Mouse (Mus musculus) midbrain, embryonic 10.5 days (tissue): ENCODE measurements around the gene Defb15. TPM values are rescaled to one million over a fixed set of nuclear protein-coding genes. Genes with fewer than 3 reads are reported as not detected.
"Not testable (repeated sequence)": the region's sequence is repeated elsewhere in the genome, so short reads cannot be mapped to it uniquely, and the experiment has no call there.

Experiments used
- DNase-seq: peaks from one replicate; pipeline ENCODE4 v3.0.0-alpha.2; 2017; ENCODE audit warnings: low spot score
- H3K27ac ChIP-seq: fragments of 300-500 bp; sonication (generic); replicated peaks from 2 replicates; pipeline ENCODE4 v1.5.1; 2016; ENCODE audit warnings: mild to moderate bottlenecking
- H3K27me3 ChIP-seq: fragments of 300-500 bp; sonication (generic); 2 replicates; pipeline ENCODE4 v1.6.1; 2016; ENCODE audit warnings: low read depth, mild to moderate bottlenecking; ENCODE audit not compliant: poor library complexity, severe bottlenecking
- H3K36me3 ChIP-seq: fragments of 300-500 bp; sonication (generic); 2 replicates; pipeline ENCODE4 v1.6.1; 2016; ENCODE audit warnings: mild to moderate bottlenecking, moderate library complexity
- H3K4me1 ChIP-seq: fragments of 300-500 bp; sonication (generic); 2 replicates; pipeline ENCODE4 v1.6.1; 2016
- H3K4me3 ChIP-seq: fragments of 300-500 bp; sonication (generic); 2 replicates; pipeline ENCODE4 v1.5.1; 2016; ENCODE audit warnings: mild to moderate bottlenecking, moderate library complexity
- H3K9me3 ChIP-seq: fragments of 300-500 bp; sonication (generic); replicated peaks from 2 replicates; pipeline ENCODE4 v1.6.1; 2016; ENCODE audit warnings: mild to moderate bottlenecking
- WGBS: fragments of 180-500 bp; shearing (Covaris S2); methylation state at CpG from one replicate; pipeline ENCODE4 v1.1.7; 2016; 5-methylcytosine and 5-hydroxymethylcytosine counted together
- polyA plus RNA-seq: library from polyadenylated mRNA; unstranded; fragments of >200 nt; fragmentation: Nextera tagmentation; extraction: Ambion mirVana; gene quantifications from 2 replicates; pipeline ENCODE4 v1.2.1, GENCODE M21; 2016

The Defb15 gene
- not detected in 2 replicates for polyA plus RNA-seq

DNA sequence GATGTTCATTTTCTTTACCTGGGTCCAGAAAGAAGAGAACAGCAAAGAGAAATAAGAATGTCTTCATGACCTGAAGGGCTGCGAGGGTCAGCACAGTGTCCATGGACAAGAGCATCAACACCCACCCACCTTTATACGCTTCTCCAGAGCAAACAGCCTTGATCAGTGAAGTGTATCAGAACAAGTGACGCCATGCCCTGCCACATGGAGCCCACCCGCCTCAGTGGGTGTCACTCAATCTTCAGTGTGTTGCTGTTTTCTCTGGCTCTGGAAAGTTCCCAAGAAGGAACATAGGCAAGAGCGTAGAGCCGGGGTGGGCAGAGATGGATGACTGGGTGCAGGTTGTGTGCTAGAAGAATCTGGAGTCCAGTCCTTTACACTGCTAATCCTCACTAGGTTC, at the start of gene Defb15:
Gene Defb15, minus strand, starts transcription at position 101 of the 400 bp plus-strand sequence.
- Histone ChIP-seq H3K27ac (no peak within 1 kb of the TSS), H3K4me1 (no peaks in the 10 kb centered on the region)
- WGBS = 90% methylated on average over 6 of the region's 6 CpGs

DNA sequence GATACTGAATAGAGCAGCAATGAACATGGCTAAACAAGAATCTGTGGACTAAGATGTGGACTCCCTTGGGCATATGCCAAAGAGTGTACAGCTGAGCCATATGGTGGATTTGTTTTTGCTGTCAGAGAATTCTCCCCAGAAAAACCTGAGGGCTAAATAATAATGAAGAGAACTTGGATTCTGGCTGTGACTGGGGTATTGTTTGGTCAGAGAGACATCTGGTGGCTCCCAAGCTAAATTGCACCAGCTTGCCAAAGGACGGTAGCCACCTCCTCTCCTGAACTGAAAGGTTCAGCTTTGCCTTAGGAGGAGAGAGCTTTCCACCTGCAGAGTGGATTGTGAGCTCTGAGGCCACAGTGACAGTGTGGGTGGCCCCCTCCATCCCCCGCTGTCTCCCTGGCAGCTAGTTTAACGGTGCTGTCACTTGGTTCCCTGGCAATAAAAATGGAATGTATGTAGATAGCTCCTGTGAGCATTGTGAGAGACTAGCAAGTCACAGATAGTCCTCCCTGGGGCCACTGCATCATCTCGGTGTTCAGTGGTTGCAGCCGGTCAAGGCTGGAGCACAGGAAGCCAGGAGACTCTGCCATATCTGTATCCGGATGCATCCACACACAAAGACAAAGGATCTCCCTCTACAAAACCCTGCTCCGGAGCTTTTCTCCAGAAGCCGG, 49.3 kb upstream of the Defb15 start:
- no peaks in the 10 kb centered on the region for H3K27me3 ChIP-seq
- WGBS = 66% methylated on average over 8 of the region's 8 CpGs
- H3K27ac ChIP-seq = no peak overlapping the region
- H3K4me3 ChIP-seq = no peak overlapping the region
- no peaks in the 10 kb centered on the region for H3K4me1 ChIP-seq
- H3K9me3 ChIP-seq = no peaks in the 10 kb centered on the region
- H3K36me3 ChIP-seq = no peaks in the 10 kb centered on the region
- no peak for DNase-seq

More for the DNA sequence above, at the start of gene Defb15:
- H3K4me3 ChIP-seq = no peak within 1 kb of the TSS
- 0 out of 2 replicates have a peak, but pooled peaks cover 6% of the 10 kb centered on the region for H3K9me3 ChIP-seq
- H3K27me3 ChIP-seq = no peaks in the 10 kb centered on the region
- DNase-seq = no peak
- no peaks in the 10 kb centered on the region for H3K36me3 ChIP-seq

DNA sequence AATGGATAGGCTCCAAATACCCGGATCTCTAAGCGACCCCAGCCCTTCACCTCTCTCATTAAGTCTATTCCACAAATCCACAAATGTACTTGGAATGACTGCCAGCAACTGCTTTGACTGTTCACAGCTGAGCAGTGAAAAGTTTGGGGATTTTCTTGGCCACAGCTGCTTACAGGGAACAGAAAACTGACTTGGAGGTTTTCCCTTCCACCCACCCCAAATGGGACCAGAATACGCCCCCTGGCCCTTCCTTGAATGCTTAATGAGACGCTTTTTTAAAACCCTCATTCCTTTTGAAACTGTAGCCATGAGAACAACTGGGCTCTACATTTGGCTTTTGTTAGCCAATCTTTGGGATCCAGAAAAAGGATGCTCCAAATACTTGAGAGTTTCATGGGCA, 45.7 kb upstream of the Defb15 start:
- Histone ChIP-seq H3K9me3 (no peaks in the 10 kb centered on the region), H3K36me3 (no peaks in the 10 kb centered on the region), H3K27ac (no peak overlapping the region), H3K4me1 (no peaks in the 10 kb centered on the region), H3K27me3 (no peaks in the 10 kb centered on the region), H3K4me3 (no peak overlapping the region)
- DNase-seq = no peak
- 62% methylated on average over 4 of the region's 4 CpGs for WGBS

DNA sequence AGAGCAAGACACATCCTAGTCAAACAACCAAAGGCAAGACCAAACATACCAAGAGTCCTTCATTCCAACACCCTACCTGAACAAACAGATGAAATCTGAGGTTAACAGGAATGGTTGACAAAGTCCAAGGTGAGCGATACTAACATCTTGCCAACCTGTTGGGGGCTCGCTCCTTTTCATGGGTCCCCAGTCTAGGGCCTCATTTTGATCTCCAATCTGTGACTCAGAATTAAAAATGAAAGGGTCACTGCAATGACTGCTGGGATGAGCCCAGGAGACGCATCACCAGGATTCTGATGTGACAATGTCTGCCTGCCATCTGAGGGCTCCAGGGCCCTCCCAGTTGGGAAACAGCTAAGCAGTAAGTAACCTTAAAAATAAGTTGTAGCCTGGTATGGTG, 37.0 kb upstream of the Defb15 start, which contains the start of gene Ccdc70:
Gene Ccdc70, plus strand, starts transcription at position 301 of the 400 bp plus-strand sequence.
- Histone ChIP-seq H3K9me3 (no peaks in the 10 kb centered on the region), H3K4me1 (no peaks in the 10 kb centered on the region), H3K4me3 (no peak within 1 kb of the TSS), H3K36me3 (no peaks in the 10 kb centered on the region), H3K27ac (no peak within 1 kb of the TSS), H3K27me3 (no peaks in the 10 kb centered on the region)
- WGBS = 91% methylated on average over 3 of the region's 3 CpGs
- DNase-seq = no peak

DNA sequence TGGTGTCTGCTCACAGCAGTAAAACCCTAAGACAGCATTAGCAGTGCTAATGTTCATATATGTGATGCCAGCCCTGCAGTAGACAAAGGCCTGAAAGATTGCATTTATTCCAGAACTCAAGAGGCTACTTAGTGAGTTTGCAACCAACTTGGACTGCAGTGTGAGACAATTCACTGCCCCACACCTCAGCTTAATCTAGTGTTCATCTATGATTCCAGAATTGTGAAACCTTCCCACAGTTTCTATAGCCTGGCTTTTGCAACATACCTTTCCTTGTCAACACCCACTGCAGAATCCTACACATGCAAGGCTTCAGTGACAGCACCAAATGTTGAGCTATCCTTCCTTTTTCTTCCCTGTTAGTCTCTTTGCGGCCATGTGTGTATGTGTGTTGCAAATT, 34.1 kb upstream of the Defb15 start:
- H3K4me3 ChIP-seq = no peak overlapping the region
- DNase-seq = no peak
- no peaks in the 10 kb centered on the region for H3K27me3 ChIP-seq
- 91% methylated on average over 1 of the region's 1 CpGs for WGBS
- H3K9me3 ChIP-seq = no peaks in the 10 kb centered on the region; the same call in 1 of the 2 replicates
- H3K27ac ChIP-seq = no peak overlapping the region
- no peaks in the 10 kb centered on the region for H3K4me1 ChIP-seq
- H3K36me3 ChIP-seq = no peaks in the 10 kb centered on the region

DNA sequence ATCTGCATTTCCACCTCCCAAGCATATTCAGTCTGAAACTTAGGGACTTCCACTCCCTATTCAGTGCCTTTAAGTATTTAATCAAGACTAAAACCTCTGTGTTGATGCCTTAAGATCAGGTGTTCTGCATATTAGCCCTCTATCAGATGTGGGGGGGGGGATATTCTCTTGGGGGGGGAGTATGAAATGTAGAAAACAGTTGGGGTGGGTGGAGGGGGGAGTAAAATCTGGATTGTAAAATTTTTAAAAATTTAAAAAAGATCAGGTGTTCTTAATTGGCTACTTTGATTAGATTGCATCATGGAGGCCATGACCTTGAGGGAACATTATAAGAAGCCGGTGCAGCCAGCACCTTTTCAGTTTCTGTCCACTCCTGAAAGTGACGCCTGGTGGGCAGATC, 25.9 kb upstream of the Defb15 start, which contains the start of gene Fam90a1a:
Gene Fam90a1a, plus strand, starts transcription at position 301 of the 400 bp plus-strand sequence.
- H3K27me3 ChIP-seq = no peaks in the 10 kb centered on the region
- H3K9me3 ChIP-seq = no peaks in the 10 kb centered on the region
- H3K36me3 ChIP-seq = no peaks in the 10 kb centered on the region
- no peak within 1 kb of the TSS for H3K4me3 ChIP-seq
- no peaks in the 10 kb centered on the region for H3K4me1 ChIP-seq
- H3K27ac ChIP-seq = no peak within 1 kb of the TSS
- WGBS = 91% methylated on average over 2 of the region's 2 CpGs
- no peak for DNase-seq

DNA sequence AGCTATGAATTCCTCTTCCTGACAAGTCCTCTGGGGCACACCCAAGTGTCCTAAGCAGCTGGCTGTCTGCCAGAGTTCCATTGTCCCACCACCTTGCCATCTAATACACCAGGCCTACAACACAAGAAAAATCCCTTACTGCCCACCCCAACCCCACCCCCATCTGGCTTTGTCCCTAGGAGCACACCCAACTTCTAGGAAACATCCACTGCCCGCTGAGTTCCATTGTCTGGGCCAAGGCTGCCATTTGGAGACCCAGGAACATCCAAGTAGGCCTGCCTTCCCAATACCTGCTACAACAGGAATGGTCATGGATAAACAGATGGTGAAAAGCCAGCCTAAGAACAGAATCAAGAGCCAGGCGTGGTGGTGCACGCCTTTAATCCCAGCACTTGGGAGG, 23.8 kb upstream of the Defb15 start:
- WGBS = 89% methylated on average over 3 of the region's 3 CpGs
- Histone ChIP-seq H3K27ac (no peak overlapping the region), H3K9me3 (no peaks in the 10 kb centered on the region), H3K4me1 (no peaks in the 10 kb centered on the region), H3K4me3 (no peak overlapping the region), H3K27me3 (no peaks in the 10 kb centered on the region), H3K36me3 (no peaks in the 10 kb centered on the region)
- no peak for DNase-seq

DNA sequence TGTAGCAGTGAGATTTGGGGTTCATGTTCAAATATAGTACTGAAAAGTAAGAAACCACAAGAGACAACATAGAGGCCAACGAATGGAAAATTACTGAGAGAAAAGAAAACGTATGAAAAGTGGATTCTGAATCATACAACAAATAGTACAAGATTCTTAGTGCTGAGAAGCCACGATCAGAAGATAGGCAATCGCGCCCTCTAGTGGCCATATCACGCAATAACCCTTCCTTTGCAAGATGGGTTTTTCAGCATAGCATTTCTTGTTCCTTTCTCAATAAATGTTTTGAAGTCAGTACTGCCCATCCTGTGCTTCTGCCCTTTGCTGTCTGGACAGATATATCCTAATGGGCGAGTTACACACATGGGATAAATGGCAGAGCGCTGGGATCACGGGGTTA, 22.8 kb upstream of the Defb15 start:
- no peaks in the 10 kb centered on the region for H3K4me1 ChIP-seq

DNA sequence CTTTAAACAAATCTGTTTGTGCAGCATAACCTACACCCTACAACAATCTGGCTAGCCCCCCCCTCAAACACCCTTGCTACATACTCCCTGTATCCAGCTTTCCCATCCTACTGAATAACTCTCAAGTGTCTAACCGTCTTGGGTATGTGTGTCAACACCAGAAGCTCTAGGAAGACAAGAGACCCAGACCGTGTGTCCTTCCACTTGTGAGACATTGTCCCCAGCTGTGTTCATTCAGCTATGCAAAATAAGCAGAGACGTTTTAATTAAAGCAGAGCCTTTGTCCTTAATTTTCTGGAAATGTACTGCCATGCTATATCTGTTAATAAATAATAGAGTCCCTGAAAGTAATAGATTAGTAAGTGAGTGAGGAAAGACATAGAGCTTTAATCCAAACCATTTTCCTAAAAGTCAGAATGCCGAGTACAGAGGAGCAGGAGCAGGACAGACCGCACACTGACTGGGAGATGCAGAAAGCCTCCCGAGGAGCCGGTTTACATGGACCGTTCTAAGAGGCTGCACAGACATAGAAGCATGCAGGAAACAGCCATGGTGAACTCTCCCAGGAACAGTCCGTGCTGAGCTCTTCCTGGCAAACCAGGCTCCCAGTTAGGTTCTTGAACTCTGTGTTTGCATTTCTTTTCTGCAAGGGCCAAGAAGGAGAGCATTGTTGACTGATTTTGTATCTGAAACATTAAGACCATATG, 15.0 kb upstream of the Defb15 start:
- no peak overlapping the region for H3K27ac ChIP-seq
- no peaks in the 10 kb centered on the region for H3K9me3 ChIP-seq
- no peak for DNase-seq
- WGBS = 76% methylated on average over 9 of the region's 9 CpGs
- no peaks in the 10 kb centered on the region for H3K27me3 ChIP-seq
- H3K36me3 ChIP-seq = no peaks in the 10 kb centered on the region
- H3K4me1 ChIP-seq = no peaks in the 10 kb centered on the region
- H3K4me3 ChIP-seq = no peak overlapping the region

More for the DNA sequence above, 22.8 kb upstream of the Defb15 start:
- 7% methylated on average over 9 of the region's 9 CpGs for WGBS
- Histone ChIP-seq H3K27me3 (no peaks in the 10 kb centered on the region), H3K36me3 (no peaks in the 10 kb centered on the region), H3K9me3 (no peaks in the 10 kb centered on the region), H3K4me3 (no peak overlapping the region), H3K27ac (no peak overlapping the region)
- DNase-seq = peak; percentile 34

DNA sequence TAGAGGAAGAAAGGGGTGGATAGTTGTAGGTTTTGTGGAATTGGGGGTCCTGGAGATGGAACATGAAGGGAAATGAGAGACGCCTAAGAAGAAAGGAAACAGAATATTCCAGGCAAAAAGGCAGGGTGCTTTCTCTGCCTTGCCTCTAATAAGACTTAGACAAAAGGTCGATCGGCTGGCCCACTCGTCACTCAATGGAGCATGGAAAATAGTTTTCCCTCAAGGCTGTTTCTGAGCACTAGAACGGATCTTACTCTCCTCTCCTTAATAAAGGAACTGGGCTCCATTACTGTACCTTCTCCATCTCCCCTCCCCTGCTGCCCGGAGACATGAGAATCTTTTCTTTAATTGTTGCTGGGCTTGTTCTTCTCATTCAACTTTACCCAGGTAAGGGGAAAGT, 14.0 kb upstream of the Defb15 start, which contains the start of gene Defb13:
Gene Defb13, plus strand, starts transcription at position 301 of the 400 bp plus-strand sequence.
- no peaks in the 10 kb centered on the region for H3K27me3 ChIP-seq
- no peaks in the 10 kb centered on the region for H3K36me3 ChIP-seq
- H3K4me1 ChIP-seq = no peaks in the 10 kb centered on the region
- H3K27ac ChIP-seq = no peak within 1 kb of the TSS
- WGBS = 89% methylated on average over 6 of the region's 6 CpGs
- H3K4me3 ChIP-seq = no peak within 1 kb of the TSS
- DNase-seq = no peak
- H3K9me3 ChIP-seq = no peaks in the 10 kb centered on the region

DNA sequence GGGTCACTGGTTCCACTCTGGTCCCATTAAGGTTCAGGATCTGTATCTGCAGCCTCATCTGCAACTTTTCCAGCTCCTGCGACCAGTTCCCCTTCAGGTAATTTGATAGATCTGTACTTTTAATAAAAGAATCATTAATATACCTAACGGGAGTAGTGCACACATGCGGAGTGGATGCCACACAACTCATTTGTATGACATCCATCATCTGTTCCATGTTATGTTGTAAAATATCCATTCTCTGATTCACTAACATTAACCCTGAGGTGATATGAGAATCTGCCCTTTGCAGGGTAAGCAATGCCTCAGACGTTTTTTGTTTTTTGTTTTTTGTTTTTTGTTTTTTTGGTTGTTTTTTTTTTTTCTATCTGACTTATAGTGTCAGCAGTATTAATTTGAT, 5.5 kb upstream of the Defb15 start, which contains the start of gene Defb35:
Gene Defb35, plus strand, starts transcription at position 301 of the 400 bp plus-strand sequence.
- WGBS = 87% methylated on average over 4 of the region's 4 CpGs
- not testable (repeated sequence) for DNase-seq, H3K36me3 ChIP-seq, H3K4me3 ChIP-seq, H3K27ac ChIP-seq, H3K9me3 ChIP-seq, H3K4me1 ChIP-seq, H3K27me3 ChIP-seq

DNA sequence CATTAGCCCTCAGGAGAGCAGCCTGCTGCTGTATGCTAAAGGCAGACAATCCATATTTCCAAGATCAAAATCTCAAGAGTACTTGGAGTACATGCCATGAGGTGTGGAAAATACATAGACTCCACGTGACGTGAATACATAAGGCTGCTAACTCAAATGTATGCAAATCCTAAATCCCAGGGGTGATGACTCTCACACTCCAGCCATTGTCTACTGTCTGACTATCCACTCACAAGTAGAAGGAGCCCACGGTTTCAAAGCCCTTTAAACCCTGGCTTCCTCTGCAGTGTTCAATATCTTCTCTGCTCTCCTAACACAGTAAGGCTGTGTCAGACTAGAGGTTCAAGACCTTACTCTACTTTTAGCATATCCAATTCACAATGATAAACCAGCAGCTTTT, 1.8 kb downstream of the Defb15 start:
- not testable (repeated sequence) for H3K9me3 ChIP-seq, H3K27ac ChIP-seq, H3K36me3 ChIP-seq, H3K4me3 ChIP-seq, H3K27me3 ChIP-seq, H3K4me1 ChIP-seq, DNase-seq
- WGBS = 61% methylated on average over 3 of the region's 3 CpGs

DNA sequence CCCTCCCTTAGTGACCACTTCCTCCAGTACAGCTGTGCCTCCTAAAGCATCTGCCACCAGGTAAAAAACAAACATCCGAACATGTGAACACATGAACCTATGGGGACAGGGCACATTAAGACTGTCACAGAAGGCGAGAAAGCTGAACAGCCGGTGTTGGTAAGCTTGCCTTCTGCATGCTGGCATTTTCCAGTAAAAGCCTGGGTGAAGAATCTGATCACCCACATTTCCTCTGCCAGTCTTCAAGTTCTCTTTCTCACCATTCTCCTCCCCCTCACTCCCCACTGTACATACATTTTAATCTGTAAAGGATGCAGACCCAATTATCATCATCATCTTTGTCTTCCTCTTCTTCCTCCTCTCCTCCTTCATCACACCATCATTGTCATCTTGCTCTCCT, 16.9 kb downstream of the Defb15 start:
- Histone ChIP-seq H3K27me3 (no peaks in the 10 kb centered on the region), H3K4me1 (no peaks in the 10 kb centered on the region), H3K4me3 (no peak overlapping the region), H3K9me3 (no peaks in the 10 kb centered on the region), H3K36me3 (no peaks in the 10 kb centered on the region), H3K27ac (no peak overlapping the region)
- DNase-seq = no peak
- 91% methylated on average over 3 of the region's 3 CpGs for WGBS
